Mouse (Mus musculus): Measurements from ENCODE around the gene Letmd1.

GRCm38 (mm10) chr15:100463712-100464111 is 5.1 kb upstream of the Letmd1 start:
- TF ChIP-seq GATA1 (IDR thresholded peaks at IDR 0.05; ENCODE audit: borderline replicate concordance, low read length), result no peak
- no peak for TF ChIP-seq FLI1 (IDR thresholded peaks at IDR 0.05; ENCODE audit: low read length)

Data from megakaryocyte, embryonic 14.5 days (primary cell).